Mouse (Mus musculus): ENCODE measurements around the gene Wdr75.

DNA sequence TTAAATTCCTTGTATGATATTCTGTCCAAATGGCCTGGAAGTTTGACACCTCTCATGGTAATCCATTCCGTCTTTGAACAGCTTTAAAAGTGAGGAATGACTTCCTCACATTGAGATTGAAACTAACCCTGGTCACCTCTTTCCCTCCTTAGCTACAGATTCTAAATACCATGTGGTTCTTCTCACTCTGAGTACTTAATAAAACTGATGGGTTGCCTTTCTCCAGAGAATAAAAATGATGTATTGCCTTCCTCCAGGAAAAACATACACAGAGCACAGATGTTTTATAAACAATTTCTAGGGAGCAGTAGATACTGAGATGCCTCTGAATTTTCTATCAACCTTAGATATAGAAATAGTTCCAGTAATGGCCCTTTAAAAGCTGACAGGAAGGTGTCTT is 73.1 kb downstream of the Wdr75 start:
- TF ChIP-seq POLR2A (IDR thresholded peaks at IDR 0.05; ENCODE audit: borderline replicate concordance, extremely low read depth, low read depth, low read length): no peak
- TF ChIP-seq CTCF (IDR thresholded peaks at IDR 0.05; ENCODE audit: insufficient read depth, low read length): no peak

Measured in lung, adult 2 months (tissue).